Mouse (Mus musculus) neural tube, embryonic 13.5 days (tissue): ENCODE results near the gene Trim24. TPM values are rescaled to one million over a fixed set of nuclear protein-coding genes. Genes with fewer than 3 reads are reported as not detected.

Experiments used
- ATAC-seq: fragments of 200-750 bp; cut with Nextera tagmentation; 2 replicates; pipeline ENCODE4 v1.8.0; 2017; ENCODE audit warnings: low read depth, mild to moderate bottlenecking, moderate TSS enrichment, moderate library complexity
- H3K27ac ChIP-seq: fragments of 300-500 bp; sonication (generic); replicated peaks from 2 replicates; pipeline ENCODE4 v1.5.1; 2015; ENCODE audit warnings: moderate library complexity, mild to moderate bottlenecking, inconsistent platforms
- H3K27me3 ChIP-seq: fragments of 300-500 bp; sonication (generic); 2 replicates; pipeline ENCODE4 v1.6.1; 2015; ENCODE audit warnings: mild to moderate bottlenecking, inconsistent platforms
- H3K36me3 ChIP-seq: fragments of 300-500 bp; sonication (generic); 2 replicates; pipeline ENCODE4 v1.6.1; 2015; ENCODE audit warnings: mild to moderate bottlenecking, inconsistent platforms
- H3K4me1 ChIP-seq: fragments of 300-500 bp; sonication (generic); replicated peaks from 2 replicates; pipeline ENCODE4 v1.6.1; 2015; ENCODE audit warnings: inconsistent platforms
- H3K4me2 ChIP-seq: fragments of 300-500 bp; sonication (generic); 2 replicates; pipeline ENCODE4 v1.6.1; 2015; ENCODE audit warnings: inconsistent platforms, mild to moderate bottlenecking, moderate library complexity
- H3K4me3 ChIP-seq: fragments of 300-500 bp; sonication (generic); 2 replicates; pipeline ENCODE4 v1.5.1; 2015; ENCODE audit warnings: mild to moderate bottlenecking, inconsistent platforms
- H3K9ac ChIP-seq: fragments of 300-500 bp; sonication (generic); 2 replicates; pipeline ENCODE4 v1.6.1; 2015; ENCODE audit warnings: moderate library complexity, mild to moderate bottlenecking, inconsistent platforms
- H3K9me3 ChIP-seq: fragments of 300-500 bp; sonication (generic); 2 replicates; pipeline ENCODE4 v1.6.1; 2016; ENCODE audit warnings: inconsistent platforms
- WGBS: fragments of 180-500 bp; shearing (Covaris S2); methylation state at CpG from one replicate; pipeline ENCODE4 v1.1.7; 2015; 5-methylcytosine and 5-hydroxymethylcytosine counted together
- polyA plus RNA-seq: library from polyadenylated mRNA; unstranded; fragments of >200 nt; fragmentation: Nextera tagmentation; extraction: Ambion mirVana; gene quantifications from 2 replicates; pipeline ENCODE4 v1.2.1, GENCODE M21; 2015

Trim24 gene
- polyA plus RNA-seq, 1 experiment from 2014 or later, result 23.9 TPM

- ATAC-seq, result no peak
- WGBS, result 97% methylated on average over 4 of the region's 4 CpGs
- Histone ChIP-seq H3K9ac (no peak overlapping the region), H3K36me3 (peaks cover 59% of the 10 kb centered on the region), H3K27me3 (no peaks in the 10 kb centered on the region), H3K4me1 (no peaks in the 10 kb centered on the region), H3K9me3 (no peaks in the 10 kb centered on the region), H3K27ac (no peak overlapping the region), H3K4me2 (no peak overlapping the region), H3K4me3 (no peak overlapping the region)
Observed at GRCm38 (mm10) chr6:37967386-37967785, 96.8 kb downstream of the Trim24 start.

DNA sequence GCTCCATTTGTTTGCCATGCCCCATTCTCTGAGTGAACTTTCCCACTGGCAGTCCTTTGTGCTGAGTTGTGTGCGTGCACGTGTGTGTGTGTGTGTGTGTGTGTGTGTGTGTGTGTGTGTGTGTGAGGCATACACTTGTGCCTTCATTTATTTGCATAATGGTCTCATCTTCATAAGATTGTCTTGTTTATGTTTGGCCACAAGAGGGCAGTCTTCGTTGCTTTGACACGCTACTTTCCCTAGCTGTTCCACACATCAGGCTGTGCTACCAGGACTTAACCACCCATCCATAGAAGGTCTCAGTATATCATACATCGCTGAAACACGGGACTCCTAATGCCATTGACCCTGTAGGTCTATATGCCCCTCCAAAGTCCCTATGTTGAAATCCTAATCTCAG, 136.8 kb downstream of the Trim24 start:
- Histone ChIP-seq H3K9me3 (no peaks in the 10 kb centered on the region), H3K36me3 (no peaks in the 10 kb centered on the region), H3K4me1 (no peaks in the 10 kb centered on the region), H3K27ac (no peak overlapping the region), H3K27me3 (no peaks in the 10 kb centered on the region), H3K9ac (no peak overlapping the region), H3K4me2 (no peak overlapping the region), H3K4me3 (no peak overlapping the region)
- WGBS, result 8% methylated on average over 6 of the region's 6 CpGs
- peak; percentile 63; the same call in 1 of the 2 replicates for ATAC-seq

- no peak overlapping the region for H3K4me3 ChIP-seq
- no peak overlapping the region for H3K4me2 ChIP-seq
- H3K36me3 ChIP-seq, result no peaks in the 10 kb centered on the region
- no peak for ATAC-seq
- no peak overlapping the region for H3K27ac ChIP-seq
- H3K27me3 ChIP-seq, result no peaks in the 10 kb centered on the region
- H3K9me3 ChIP-seq, result no peaks in the 10 kb centered on the region
- WGBS, result 51% methylated on average over 2 of the region's 2 CpGs
- H3K4me1 ChIP-seq, result no peaks in the 10 kb centered on the region
- H3K9ac ChIP-seq, result no peak overlapping the region
Observed at GRCm38 (mm10) chr6:38012829-38013228, 142.2 kb downstream of the Trim24 start.

Other genes with a start within 250 kb of the Trim24 start
- gene Svopl, start 176.2 kb downstream of the Trim24 start, polyA plus RNA-seq, result 0.45 and 0.55 TPM in 2 replicates
- not detected in 2 replicates for gene Tmem213, start 238.4 kb downstream of the Trim24 start, polyA plus RNA-seq